Mouse (Mus musculus) neural tube, embryonic 10.5 days (tissue): Measurements from ENCODE around the gene Ndufa8.
A peak's percentile ranks its signal among the peaks of the same experiment; 100 is the strongest.

ENCODE experiments used
- DNase-seq: peaks from one replicate; pipeline ENCODE4 v3.0.0-alpha.2; 2017; ENCODE audit warnings: low spot score; ENCODE audit errors: extremely low spot score

Ndufa8 gene

DNA sequence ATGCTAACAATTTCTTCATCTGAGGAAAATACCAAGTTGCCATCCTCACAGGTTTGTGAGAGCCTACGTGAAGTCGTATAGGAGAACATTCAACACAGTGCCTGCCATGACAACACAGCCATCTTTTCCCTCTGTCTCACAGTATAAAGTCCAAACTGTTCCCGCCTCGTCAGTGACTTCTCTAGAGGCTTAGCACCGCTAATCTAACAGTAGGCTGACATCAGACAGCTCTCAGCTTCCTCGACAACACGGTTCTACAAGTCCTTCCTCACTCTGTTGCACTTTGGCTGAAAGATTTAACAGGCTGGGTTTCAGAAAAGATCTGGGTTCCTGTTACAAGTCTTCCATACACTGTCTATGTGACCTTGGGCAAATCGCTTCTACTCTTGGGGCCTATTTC is 1.0 kb downstream of the Ndufa8 start:
- no peak for DNase-seq

DNA sequence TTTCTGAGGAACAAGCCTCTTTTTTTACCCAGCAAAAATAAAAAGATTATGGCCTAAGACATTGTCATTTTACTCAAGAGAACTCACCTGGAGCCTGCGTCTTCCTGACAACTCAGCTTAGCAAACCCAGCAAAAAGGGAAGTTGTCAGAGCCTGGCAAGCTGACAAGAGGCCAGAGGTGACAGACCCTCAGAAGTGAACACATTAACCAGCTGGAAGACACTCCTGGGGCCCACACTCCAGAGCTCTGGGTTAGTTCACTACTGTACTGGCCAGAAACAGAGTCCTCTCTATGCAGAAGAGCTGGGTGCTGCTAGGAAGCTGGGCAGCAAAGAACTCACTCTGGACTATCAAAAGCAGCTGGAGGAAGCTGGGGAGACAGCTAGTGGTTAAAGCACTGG is 8.3 kb downstream of the Ndufa8 start:
- DNase-seq, result no peak

GRCm38 (mm10) chr2:36039297-36039985 is 9.8 kb downstream of the Ndufa8 start:
- no peak for DNase-seq

DNA sequence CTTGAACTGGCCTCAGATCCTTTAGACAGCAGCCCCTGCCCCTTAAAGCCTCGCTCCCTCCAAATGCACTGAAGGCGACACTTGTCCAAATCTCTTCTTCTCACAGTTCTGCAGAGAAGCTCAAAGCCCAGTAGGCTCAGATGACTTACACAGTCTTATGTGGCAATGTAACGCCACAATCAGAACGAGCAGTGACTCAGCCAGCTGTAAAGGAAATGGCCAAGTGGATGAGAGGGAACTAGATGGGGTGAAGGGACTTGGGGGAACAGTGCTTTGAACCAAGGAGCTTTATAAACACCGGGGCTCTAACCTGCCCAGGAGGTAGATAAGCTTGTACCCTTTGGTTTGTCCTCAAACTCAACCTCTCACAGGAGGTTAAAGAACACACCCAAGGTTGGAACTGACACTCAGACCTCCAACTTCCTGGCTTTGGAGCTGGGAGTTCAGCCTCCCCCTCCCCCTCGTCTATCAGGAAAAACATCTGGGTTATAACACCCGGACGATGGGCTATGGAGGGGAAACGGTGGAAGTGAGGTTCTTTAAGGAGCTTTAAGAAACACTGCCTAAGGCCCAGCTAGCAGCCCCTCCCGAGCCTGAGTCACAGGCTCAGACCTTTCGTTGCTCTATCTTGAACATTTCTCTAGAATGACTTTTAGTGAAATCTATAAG is 13.7 kb downstream of the Ndufa8 start:
- no peak for DNase-seq

- DNase-seq, result no peak
Observed at GRCm38 (mm10) chr2:36034898-36035297, 14.3 kb downstream of the Ndufa8 start.

DNA sequence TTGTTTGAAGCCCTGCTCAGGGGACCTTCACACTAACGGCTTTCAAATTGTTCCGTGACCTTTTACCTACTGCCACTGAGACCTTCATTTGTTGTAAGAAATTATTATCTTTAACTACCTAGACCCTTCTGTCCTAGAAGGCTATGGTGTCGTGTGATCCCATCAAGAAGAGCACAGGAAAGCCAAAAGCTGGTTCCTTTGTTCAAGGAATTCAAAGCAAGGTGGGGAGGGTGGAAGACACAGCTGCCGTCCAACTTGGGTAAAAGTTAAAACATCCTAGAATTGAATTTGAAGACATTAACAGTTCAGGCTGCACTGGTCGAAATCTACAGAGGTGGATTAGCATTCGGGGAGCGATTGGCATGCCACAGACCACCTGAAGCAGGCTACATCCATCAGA is 15.2 kb downstream of the Ndufa8 start:
- DNase-seq, result no peak

GRCm38 (mm10) chr2:36032884-36033283 is 16.3 kb downstream of the Ndufa8 start:
- DNase-seq, result no peak

GRCm38 (mm10) chr2:36023291-36023690 is 25.9 kb downstream of the Ndufa8 start:
- DNase-seq, result no peak

GRCm38 (mm10) chr2:36021385-36022159 is 27.6 kb downstream of the Ndufa8 start:
- peak; percentile 81 for DNase-seq

GRCm38 (mm10) chr2:36013010-36013409 is 36.2 kb downstream of the Ndufa8 start:
- DNase-seq, result no peak

- DNase-seq, result peak; percentile 57
Observed at GRCm38 (mm10) chr2:36011331-36011825, 37.8 kb downstream of the Ndufa8 start.

- peak; percentile 21 for DNase-seq
Observed at GRCm38 (mm10) chr2:36010579-36010978, 38.6 kb downstream of the Ndufa8 start.

- DNase-seq, result peak; percentile 73
Observed at GRCm38 (mm10) chr2:36009386-36009785, 39.8 kb downstream of the Ndufa8 start.

GRCm38 (mm10) chr2:36008071-36008470 is 41.1 kb downstream of the Ndufa8 start:
- peak; percentile 61 for DNase-seq

- DNase-seq, result no peak
Observed at GRCm38 (mm10) chr2:36002188-36002587, 47.0 kb downstream of the Ndufa8 start.

DNA sequence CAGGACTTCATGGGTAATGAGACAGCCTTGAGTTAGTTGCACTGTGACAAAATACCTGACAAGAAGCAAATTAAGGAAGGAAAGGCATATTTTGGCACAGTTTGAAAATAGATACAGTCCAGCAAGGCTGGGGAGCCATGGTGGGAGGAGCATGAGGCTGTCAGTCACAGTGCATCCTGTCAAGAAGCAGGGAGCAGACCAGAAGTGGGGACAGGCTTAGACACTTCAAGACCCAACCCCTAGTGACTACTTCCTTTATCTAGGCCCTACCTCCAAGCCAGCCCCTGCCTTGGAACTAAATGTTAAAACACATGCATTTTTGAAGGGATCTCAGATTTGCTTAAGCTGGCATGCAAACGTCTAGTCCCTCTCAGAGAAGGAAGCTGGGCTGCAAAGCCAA is 48.8 kb downstream of the Ndufa8 start:
- DNase-seq, result no peak

DNA sequence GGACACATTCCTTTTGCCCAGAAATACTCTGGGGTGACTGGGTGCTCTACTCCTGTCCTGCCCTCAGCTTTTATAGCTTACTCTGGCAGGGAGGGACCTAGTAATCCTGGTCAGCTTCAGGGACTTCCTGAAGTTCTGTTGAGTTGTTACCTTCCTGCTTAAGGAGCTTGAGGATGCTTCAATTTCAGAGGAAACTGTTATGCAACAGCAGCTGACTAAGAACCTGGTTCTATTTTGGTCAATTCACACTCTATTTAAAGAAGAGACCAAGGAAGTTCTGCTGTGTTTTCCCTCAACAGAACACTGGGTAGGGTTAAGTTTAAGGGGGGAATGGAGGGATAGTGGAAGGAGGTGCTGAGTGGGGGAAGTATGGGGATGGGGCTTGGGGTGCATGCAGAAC is 50.0 kb downstream of the Ndufa8 start:
- no peak for DNase-seq

- DNase-seq, result no peak
Observed at GRCm38 (mm10) chr2:35998416-35998815, 50.8 kb downstream of the Ndufa8 start.

DNA sequence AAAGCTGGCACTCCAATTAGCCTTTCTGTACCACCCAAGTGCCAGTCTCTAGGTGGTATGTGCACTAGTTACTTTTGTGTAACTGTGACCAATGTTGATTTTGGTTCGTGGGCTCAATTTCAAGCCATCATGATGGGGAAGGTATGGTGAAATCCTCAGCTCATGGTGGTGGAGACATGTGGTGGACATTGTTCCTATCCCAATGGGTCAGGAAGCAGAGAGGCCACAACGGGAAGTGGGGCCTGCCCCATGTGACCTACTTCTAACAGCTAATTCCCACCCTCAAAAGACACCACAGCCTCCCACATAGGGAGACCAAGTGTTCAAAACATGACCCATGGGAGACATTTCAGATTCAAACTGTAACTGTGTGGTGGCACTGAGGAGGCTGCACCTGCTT is 52.5 kb downstream of the Ndufa8 start:
- no peak for DNase-seq

DNA sequence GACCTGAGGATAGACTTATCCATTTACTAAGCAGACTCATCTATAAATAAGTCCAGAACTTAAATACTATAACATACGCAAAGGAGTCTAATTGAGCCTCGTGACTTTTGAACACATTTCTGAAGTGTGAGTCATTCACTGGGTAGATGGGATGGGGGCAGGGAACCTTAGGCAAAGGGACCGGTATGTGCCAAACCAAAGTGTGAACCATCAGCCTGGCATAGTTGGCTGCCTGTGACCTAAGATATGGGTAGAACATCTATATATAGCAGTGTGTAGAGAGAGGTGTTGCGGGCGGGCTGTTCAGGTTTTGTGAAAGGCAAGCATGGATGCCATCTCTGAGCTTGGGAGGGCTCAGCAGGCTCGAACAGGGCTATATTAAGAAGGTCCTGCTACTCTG is 54.9 kb downstream of the Ndufa8 start:
- no peak for DNase-seq

GRCm38 (mm10) chr2:35993481-35993880 is 55.7 kb downstream of the Ndufa8 start:
- DNase-seq, result no peak

GRCm38 (mm10) chr2:35992259-35992658 is 56.9 kb downstream of the Ndufa8 start:
- DNase-seq, result no peak
